Mouse (Mus musculus) spleen, postnatal 10 days (tissue): Measurements from ENCODE around the gene Ankrd13b.

Experiments
- DNase-seq, 2 experiments: peaks; one replicate each; pipeline ENCODE4 v3.0.0; 2021 to 2022; ENCODE audit warnings: low spot score in 2 of 2

The Ankrd13b gene

GRCm38 (mm10) chr11:77462283-77463100 is 27.0 kb downstream of the Ankrd13b start, which contains the start of gene Coro6:
Gene Coro6 (plus strand): TSS chr11:77462411.
- DNase-seq, result peak; percentile 42 to 79

GRCm38 (mm10) chr11:77461856-77462255 is 27.6 kb downstream of the Ankrd13b start:
- DNase-seq, result no peak

- no peak for DNase-seq
Observed at GRCm38 (mm10) chr11:77456866-77457265, 32.6 kb downstream of the Ankrd13b start.

- DNase-seq, result no peak
Observed at GRCm38 (mm10) chr11:77455770-77456510, 33.5 kb downstream of the Ankrd13b start.

- no peak for DNase-seq
Observed at GRCm38 (mm10) chr11:77453388-77453787, 36.1 kb downstream of the Ankrd13b start.

GRCm38 (mm10) chr11:77451670-77452069 is 37.8 kb downstream of the Ankrd13b start:
- no peak for DNase-seq

- no peak for DNase-seq
Observed at GRCm38 (mm10) chr11:77449224-77449623, 40.3 kb downstream of the Ankrd13b start.

GRCm38 (mm10) chr11:77446628-77447041 is 42.8 kb downstream of the Ankrd13b start:
- DNase-seq, result peak; percentile 37 to 67

GRCm38 (mm10) chr11:77444939-77445338 is 44.5 kb downstream of the Ankrd13b start:
- DNase-seq, result no peak

- DNase-seq, result no peak
Observed at GRCm38 (mm10) chr11:77442186-77443170, 47.0 kb downstream of the Ankrd13b start.

GRCm38 (mm10) chr11:77441020-77441419 is 48.5 kb downstream of the Ankrd13b start:
- no peak for DNase-seq

GRCm38 (mm10) chr11:77440081-77440480 is 49.4 kb downstream of the Ankrd13b start:
- no peak for DNase-seq

GRCm38 (mm10) chr11:77437026-77437425 is 52.5 kb downstream of the Ankrd13b start:
- DNase-seq, result no peak

- no peak for DNase-seq
Observed at GRCm38 (mm10) chr11:77428446-77428845, 61.0 kb downstream of the Ankrd13b start.

- DNase-seq, result peak in 1 of 2 experiments; percentile 49
Observed at GRCm38 (mm10) chr11:77423175-77423859, 66.2 kb downstream of the Ankrd13b start.
